Mouse (Mus musculus): ENCODE data around the gene Idi2. TPM values are rescaled to one million over a fixed set of nuclear protein-coding genes. Genes with fewer than 3 reads are reported as not detected.
"Not testable (repeated sequence)": the region's sequence is repeated elsewhere in the genome, so short reads cannot be mapped to it uniquely, and the experiment has no call there.

Idi2 gene
- total RNA-seq (2018; cell fraction: chromatin; rRNA removed), result not detected
- not detected for total RNA-seq (2018; cell fraction: cytosol; rRNA removed)
- not detected for total RNA-seq (2018; cell fraction: nucleus; rRNA removed)
- polyA plus RNA-seq (2018), result not detected in 3 replicates

GRCm38 (mm10) chr13:8952563-8952962 lies at the start of gene Idi2:
Gene Idi2 (plus strand): TSS chr13:8952863.
- H3K4me3 ChIP-seq (ENCODE audit: inconsistent target); H3K79me2 ChIP-seq (ENCODE audit: inconsistent target): not testable (repeated sequence)

GRCm38 (mm10) chr13:8905986-8906385 lies 46.7 kb upstream of the Idi2 start:
- H3K36me3 ChIP-seq (ENCODE audit: inconsistent target); H3K79me2 ChIP-seq (ENCODE audit: inconsistent target); H3K4me3 ChIP-seq (ENCODE audit: inconsistent target); H3K27ac ChIP-seq: not testable (repeated sequence)
- 93% methylated on average over 2 of the region's 2 CpGs for WGBS (ENCODE audit: missing documents)

More at GRCm38 (mm10) chr13:8952563-8952962, at the start of gene Idi2:
- H3K36me3 ChIP-seq (ENCODE audit: inconsistent target); H3K27ac ChIP-seq: not testable (repeated sequence)

- not testable (repeated sequence) for H3K79me2 ChIP-seq (ENCODE audit: inconsistent target); H3K4me3 ChIP-seq (ENCODE audit: inconsistent target); H3K27ac ChIP-seq; H3K36me3 ChIP-seq (ENCODE audit: inconsistent target)
- 92% methylated on average over 7 of the region's 8 CpGs for WGBS (ENCODE audit: missing documents)
These were observed 38.8 kb upstream of the Idi2 start for GRCm38 (mm10) chr13:8913890-8914289.

GRCm38 (mm10) chr13:8933499-8933898 lies 19.2 kb upstream of the Idi2 start:
- Histone ChIP-seq H3K27ac (no peak overlapping the region), H3K79me2 (ENCODE audit: inconsistent target) (no peaks in the 10 kb centered on the region), H3K36me3 (ENCODE audit: inconsistent target) (no peaks in the 10 kb centered on the region), H3K4me3 (ENCODE audit: inconsistent target) (no peak overlapping the region)
- 69% methylated on average over 2 of the region's 2 CpGs for WGBS (ENCODE audit: missing documents)

- not testable (repeated sequence) for H3K36me3 ChIP-seq (ENCODE audit: inconsistent target); H3K4me3 ChIP-seq (ENCODE audit: inconsistent target); H3K79me2 ChIP-seq (ENCODE audit: inconsistent target); H3K27ac ChIP-seq
- 89% methylated on average over 6 of the region's 6 CpGs for WGBS (ENCODE audit: missing documents)
These were observed 15.0 kb upstream of the Idi2 start for GRCm38 (mm10) chr13:8937611-8938140.

- not testable (repeated sequence) for H3K4me3 ChIP-seq (ENCODE audit: inconsistent target); H3K36me3 ChIP-seq (ENCODE audit: inconsistent target); H3K79me2 ChIP-seq (ENCODE audit: inconsistent target); H3K27ac ChIP-seq
- 77% methylated on average over 2 of the region's 4 CpGs for WGBS (ENCODE audit: missing documents)
These were observed 11.6 kb upstream of the Idi2 start for GRCm38 (mm10) chr13:8941110-8941509.

- H3K79me2 ChIP-seq (ENCODE audit: inconsistent target); H3K27ac ChIP-seq; H3K4me3 ChIP-seq (ENCODE audit: inconsistent target); H3K36me3 ChIP-seq (ENCODE audit: inconsistent target): not testable (repeated sequence)
- no CpG with 5 or more reads among the region's 5 CpGs for WGBS (ENCODE audit: missing documents)
These were observed 11.0 kb upstream of the Idi2 start for GRCm38 (mm10) chr13:8941701-8942100.

- H3K36me3 ChIP-seq (ENCODE audit: inconsistent target); H3K4me3 ChIP-seq (ENCODE audit: inconsistent target); H3K27ac ChIP-seq; H3K79me2 ChIP-seq (ENCODE audit: inconsistent target): not testable (repeated sequence)
- no CpG with 5 or more reads among the region's 5 CpGs for WGBS (ENCODE audit: missing documents)
These were observed 8.8 kb upstream of the Idi2 start for GRCm38 (mm10) chr13:8943828-8944227.

- H3K27ac ChIP-seq; H3K79me2 ChIP-seq (ENCODE audit: inconsistent target); H3K36me3 ChIP-seq (ENCODE audit: inconsistent target); H3K4me3 ChIP-seq (ENCODE audit: inconsistent target): not testable (repeated sequence)
These were observed 4.5 kb upstream of the Idi2 start, which contains the start of gene Gm9745 for GRCm38 (mm10) chr13:8948131-8948530. Gene Gm9745 (minus strand): TSS chr13:8948231.

- H3K79me2 ChIP-seq (ENCODE audit: inconsistent target); H3K27ac ChIP-seq; H3K4me3 ChIP-seq (ENCODE audit: inconsistent target); H3K36me3 ChIP-seq (ENCODE audit: inconsistent target): not testable (repeated sequence)
- 100% methylated on average over 1 of the region's 2 CpGs for whole genome bisulfite sequencing (ENCODE audit: missing documents)
These were observed 2.5 kb downstream of the Idi2 start for GRCm38 (mm10) chr13:8955127-8955526.

GRCm38 (mm10) chr13:8956873-8957272 lies 4.2 kb downstream of the Idi2 start:
- H3K36me3 ChIP-seq (ENCODE audit: inconsistent target); H3K4me3 ChIP-seq (ENCODE audit: inconsistent target); H3K27ac ChIP-seq; H3K79me2 ChIP-seq (ENCODE audit: inconsistent target): not testable (repeated sequence)
- no CpG with 5 or more reads among the region's 5 CpGs for WGBS (ENCODE audit: missing documents)

GRCm38 (mm10) chr13:8959058-8959457 lies 6.4 kb downstream of the Idi2 start:
- not testable (repeated sequence) for H3K27ac ChIP-seq; H3K36me3 ChIP-seq (ENCODE audit: inconsistent target); H3K4me3 ChIP-seq (ENCODE audit: inconsistent target); H3K79me2 ChIP-seq (ENCODE audit: inconsistent target)
- no CpG with 5 or more reads among the region's 5 CpGs for WGBS (ENCODE audit: missing documents)

- H3K27ac ChIP-seq; H3K4me3 ChIP-seq (ENCODE audit: inconsistent target); H3K36me3 ChIP-seq (ENCODE audit: inconsistent target); H3K79me2 ChIP-seq (ENCODE audit: inconsistent target): not testable (repeated sequence)
- WGBS (ENCODE audit: missing documents), result 77% methylated on average over 4 of the region's 6 CpGs
These were observed 6.9 kb downstream of the Idi2 start for GRCm38 (mm10) chr13:8959554-8959953.

GRCm38 (mm10) chr13:8961128-8961888 lies 8.6 kb downstream of the Idi2 start:
- H3K4me3 ChIP-seq (ENCODE audit: inconsistent target); H3K27ac ChIP-seq; H3K36me3 ChIP-seq (ENCODE audit: inconsistent target); H3K79me2 ChIP-seq (ENCODE audit: inconsistent target): not testable (repeated sequence)
- WGBS (ENCODE audit: missing documents), result 89% methylated on average over 2 of the region's 3 CpGs

- H3K36me3 ChIP-seq (ENCODE audit: inconsistent target); H3K4me3 ChIP-seq (ENCODE audit: inconsistent target); H3K79me2 ChIP-seq (ENCODE audit: inconsistent target); H3K27ac ChIP-seq: not testable (repeated sequence)
- 56% methylated on average over 5 of the region's 5 CpGs for WGBS (ENCODE audit: missing documents)
These were observed 9.6 kb downstream of the Idi2 start for GRCm38 (mm10) chr13:8962266-8962665.

- Histone ChIP-seq H3K4me3 (ENCODE audit: inconsistent target) (no peak overlapping the region), H3K27ac (no peak overlapping the region), H3K79me2 (ENCODE audit: inconsistent target) (no peaks in the 10 kb centered on the region), H3K36me3 (ENCODE audit: inconsistent target) (peaks cover 11% of the 10 kb centered on the region; the same call in 1 of the 2 replicates)
- 75% methylated on average over 5 of the region's 5 CpGs for WGBS (ENCODE audit: missing documents)
These were observed 12.6 kb downstream of the Idi2 start for GRCm38 (mm10) chr13:8965224-8965623.

Measured in macrophage (primary cell).